Mouse (Mus musculus) B cell, adult 62 days (primary cell): ENCODE results near the gene Il16. TPM values are rescaled to one million over a fixed set of nuclear protein-coding genes. Genes with fewer than 3 reads are reported as not detected.

Experiments used
- total RNA-seq: library from RNA; stranded (reverse); gene quantifications from 4 replicates; pipeline ENCODE4 v1.2.4, GENCODE M21; 2023

The Il16 gene
- total RNA-seq: 189 to 199 TPM (median 192 TPM) in 4 replicates

DNA sequence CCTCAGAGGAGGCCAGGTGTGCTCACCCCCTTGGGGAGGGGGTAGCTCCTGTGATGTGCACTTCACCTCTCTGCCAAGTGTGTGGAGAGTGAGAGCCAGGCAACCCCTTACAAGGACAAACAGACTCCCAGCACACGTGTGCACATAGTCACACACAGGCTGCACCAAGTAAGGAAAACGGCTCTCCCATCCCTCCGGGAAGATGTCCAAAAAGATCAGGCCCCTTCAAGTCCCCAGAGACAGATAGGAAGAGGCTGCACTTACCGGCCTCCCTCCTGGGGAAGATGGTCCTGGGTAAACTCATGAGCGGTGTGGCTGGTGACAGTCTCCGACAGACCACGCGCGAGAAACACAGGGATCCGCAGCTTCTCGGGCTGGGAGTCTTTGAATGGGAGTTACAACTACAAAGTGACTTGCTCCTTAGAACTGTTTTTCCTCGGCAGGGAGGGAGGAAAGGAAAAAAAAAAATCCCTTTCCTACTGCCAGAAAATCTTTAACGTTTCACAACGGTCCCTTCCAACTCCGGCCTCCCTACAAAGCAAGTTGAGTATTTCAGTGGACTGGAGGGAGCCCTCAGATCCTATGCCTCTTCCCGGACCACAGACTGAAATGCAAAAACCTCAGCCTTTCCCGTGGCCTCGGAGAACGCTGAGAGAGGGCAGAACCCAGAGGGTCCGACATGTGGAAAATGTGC, at the start of gene Il16:
TSS of gene Il16 (minus strand) at position 314 of the 694 bp plus-strand sequence.

DNA sequence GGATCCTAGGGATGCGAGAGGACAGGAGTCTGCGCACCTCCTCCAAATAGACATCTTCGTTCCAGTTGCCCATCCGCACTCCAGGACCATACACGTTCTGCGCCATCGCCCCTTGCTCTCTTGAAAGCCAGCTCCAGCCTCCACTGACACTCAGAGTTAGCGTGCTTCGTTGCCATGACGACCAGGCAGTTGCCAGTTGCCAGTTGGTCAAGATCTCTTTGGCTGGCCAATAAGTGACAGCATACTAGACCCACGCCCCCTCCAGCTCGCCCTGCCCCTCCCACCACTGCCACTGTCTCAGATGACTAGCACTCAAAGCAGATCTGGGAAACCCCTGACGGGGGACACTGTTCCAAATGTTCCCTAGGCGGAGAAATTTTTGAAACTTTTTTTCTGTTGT, 49.2 kb upstream of the Il16 start, which contains the start of gene Cfap161:
TSS of gene Cfap161 (minus strand) at position 176 of the 400 bp plus-strand sequence.

DNA sequence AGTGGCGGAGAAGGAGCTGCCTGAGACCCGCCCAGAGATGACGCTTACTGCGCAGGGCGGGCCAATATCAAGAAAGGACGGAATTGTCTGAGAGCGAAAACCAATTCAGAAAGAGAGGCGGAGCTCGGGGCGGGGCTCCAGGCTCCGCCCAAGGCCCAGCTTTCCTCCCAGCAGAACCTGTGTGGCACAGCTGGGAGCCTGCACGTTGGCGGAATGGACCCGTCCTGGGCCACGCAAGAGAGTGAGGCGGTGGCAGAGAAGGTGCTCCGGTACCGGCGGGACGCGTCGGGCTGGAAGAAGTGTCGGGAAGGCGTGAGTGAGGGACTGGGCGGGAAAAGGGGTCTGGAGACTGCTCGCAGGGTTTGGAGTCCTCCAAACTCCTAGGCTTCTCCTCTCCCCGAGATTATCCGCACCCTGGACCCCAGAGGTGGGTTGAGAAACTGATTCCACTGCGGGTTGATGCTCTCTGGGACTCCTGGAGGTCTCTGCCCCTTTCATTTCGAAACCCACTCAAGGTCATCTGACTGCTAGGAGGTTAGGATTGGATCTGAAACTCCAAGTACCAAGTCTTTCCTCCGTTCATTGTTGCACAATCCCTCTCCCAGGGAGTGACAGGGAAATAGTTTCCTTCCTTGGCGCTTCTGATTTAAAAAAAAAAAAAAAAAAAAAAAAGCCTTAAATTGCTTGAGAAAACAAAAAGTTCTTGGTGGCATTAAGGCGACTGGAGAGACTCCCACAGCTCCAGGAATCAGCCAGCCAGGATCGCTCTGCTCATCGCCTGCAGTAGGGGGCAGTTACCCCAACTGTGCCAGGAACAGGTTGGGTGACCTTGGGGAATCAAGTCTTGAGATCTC, 113.5 kb downstream of the Il16 start, which contains the start of gene Stard5:
TSS of gene Stard5 (plus strand) at position 132 of the 854 bp plus-strand sequence.

Other genes starting within 250 kb of the Il16 start
- not detected in 4 replicates for gene Tmc3, start 160.8 kb downstream of the Il16 start, total RNA-seq
- 42.6 to 45.8 TPM (median 44.3 TPM) in 4 replicates for gene Stard5, start 113.8 kb downstream of the Il16 start, total RNA-seq
- gene Cfap161, start 49.2 kb upstream of the Il16 start, total RNA-seq: not detected in 4 replicates
- gene Tlnrd1, start 138.6 kb upstream of the Il16 start, total RNA-seq: 15.9 to 18.4 TPM (median 17.9 TPM) in 4 replicates
- gene Mesd, start 138.7 kb upstream of the Il16 start, total RNA-seq: 23.7 to 28.8 TPM (median 24.1 TPM) in 4 replicates